Mouse (Mus musculus): ENCODE measurements around the gene Nkx3-2.

DNA sequence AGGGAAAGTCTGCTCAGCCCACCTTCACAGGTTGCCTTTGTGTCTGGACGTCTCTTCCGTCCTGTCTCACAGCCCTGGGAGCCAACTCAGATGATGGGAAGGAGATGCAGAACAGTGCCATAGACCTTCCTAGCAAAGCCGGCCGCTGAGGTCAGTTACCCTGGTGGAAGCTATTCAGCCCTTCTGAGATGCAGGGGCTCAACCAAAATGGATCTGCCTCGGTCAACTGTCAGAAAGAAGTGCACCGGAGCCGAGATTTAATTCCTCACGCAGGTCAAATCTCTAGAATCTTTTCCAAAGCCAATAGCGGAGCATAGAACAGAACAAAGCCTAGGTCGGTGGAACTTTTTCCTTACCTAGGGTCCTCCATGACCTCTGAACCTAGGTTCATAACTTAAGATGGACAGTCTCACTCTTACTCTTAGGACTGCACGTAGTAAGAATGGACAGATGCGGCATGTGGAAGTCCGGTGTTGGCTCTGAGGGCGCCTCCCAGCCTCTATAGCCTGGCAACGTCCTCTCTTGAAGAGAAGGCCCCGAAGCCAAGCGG lies 10.0 kb downstream of the Nkx3-2 start:
- no peak for TF ChIP-seq CTCF (IDR thresholded peaks at IDR 0.05; ENCODE audit: insufficient read depth, low read length)
- no peak for TF ChIP-seq POLR2A (IDR thresholded peaks at IDR 0.05; ENCODE audit: borderline replicate concordance, extremely low read depth, low read depth, low read length)
